7 mouse cellular contexts compared by ENCODE assay signal in the genomic region with DNA sequence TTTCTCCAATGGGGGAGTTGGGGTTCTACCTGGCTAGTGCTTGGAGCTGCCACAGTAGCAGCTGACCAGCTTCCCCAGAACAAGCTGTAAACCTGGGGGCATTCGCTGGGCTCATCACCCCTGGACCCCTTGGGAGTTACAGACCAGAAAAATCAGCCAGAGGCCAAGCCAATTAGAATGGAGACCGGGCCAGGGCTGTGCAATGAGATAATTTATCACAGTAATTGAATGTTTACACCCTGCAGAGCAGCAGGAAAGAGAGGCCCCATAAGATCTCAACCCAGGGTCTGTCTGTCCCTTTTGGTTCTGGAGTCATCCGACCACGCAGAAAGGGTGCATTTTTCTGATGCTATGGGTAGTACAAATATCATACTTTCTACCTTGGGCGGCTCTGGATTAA. TPM values are rescaled to one million over a fixed set of nuclear protein-coding genes. Genes with fewer than 3 reads are reported as not detected.
A peak's percentile ranks its signal among the peaks of the same experiment; 100 is the strongest.
DNase-seq lines count a peak whose midpoint lies in the region; ATAC-seq and TF ChIP-seq lines count a peak whose summit lies in the region.

No protein-coding gene starts in this region.

- peaks cover 50% of the 10 kb centered on the region for H3K36me3 ChIP-seq in megakaryocyte, embryonic 14.5 days (replicated peaks; ENCODE audit: low read length)
- peaks cover 20% of the 10 kb centered on the region for H3K36me3 ChIP-seq in forebrain, embryonic 10.5 days (replicated peaks)
- no peaks in the 10 kb centered on the region for H3K36me3 ChIP-seq in limb, embryonic 14.5 days (ENCODE audit: control insufficient read depth, insufficient read depth, low read length)
- H3K36me3 ChIP-seq in stomach, embryonic 16.5 days (ENCODE audit: control insufficient read depth, insufficient read depth, low read length), result no peaks in the 10 kb centered on the region

- H3K4me3 ChIP-seq in megakaryocyte, embryonic 14.5 days (replicated peaks), result peak overlapping the region; percentile 96
- H3K4me3 ChIP-seq in forebrain, embryonic 10.5 days, result peak overlapping the region; percentile 85
- H3K4me3 ChIP-seq in limb, embryonic 14.5 days (replicated peaks; ENCODE audit: low read length), result peak overlapping the region; percentile 81
- peak overlapping the region; percentile 79 for H3K4me3 ChIP-seq in stomach, embryonic 16.5 days (replicated peaks; ENCODE audit: low read length)

- peaks cover 85% of the 10 kb centered on the region for H3K4me1 ChIP-seq in megakaryocyte, embryonic 14.5 days
- peaks cover 99% of the 10 kb centered on the region for H3K4me1 ChIP-seq in forebrain, embryonic 10.5 days
- peaks cover 59% of the 10 kb centered on the region for H3K4me1 ChIP-seq in limb, embryonic 14.5 days (ENCODE audit: control insufficient read depth, insufficient read depth, low read length)
- peaks cover 76% of the 10 kb centered on the region for H3K4me1 ChIP-seq in stomach, embryonic 16.5 days (ENCODE audit: control insufficient read depth, insufficient read depth, low read length)

- DNase-seq in forebrain, embryonic 10.5 days (ENCODE audit: extremely low spot score, low spot score), result no peak
- DNase-seq in limb, embryonic 14.5 days (ENCODE audit: low spot score), result no peak
- DNase-seq in thymus, postnatal 36 days, result no peak

- H3K9me3 ChIP-seq in megakaryocyte, embryonic 14.5 days, result peaks cover under 1% of the 10 kb centered on the region; the same call in 1 of the 2 replicates
- H3K9me3 ChIP-seq in forebrain, embryonic 10.5 days, result peaks cover 1% of the 10 kb centered on the region; the same call in 1 of the 2 replicates
- H3K9me3 ChIP-seq in limb, embryonic 14.5 days (ENCODE audit: control insufficient read depth, low read length), result no peaks in the 10 kb centered on the region
- no peaks in the 10 kb centered on the region for H3K9me3 ChIP-seq in stomach, embryonic 16.5 days (replicated peaks; ENCODE audit: control insufficient read depth, low read length)

- no peak for TF ChIP-seq POLR2A in limb, embryonic 14.5 days (IDR thresholded peaks at IDR 0.05; ENCODE audit: borderline replicate concordance, extremely low read depth, insufficient read depth, insufficient read length)

- ATAC-seq in megakaryocyte, adult 5-6 weeks (ENCODE audit: poor library complexity, severe bottlenecking), result no peak
- ATAC-seq in limb, embryonic 14.5 days (ENCODE audit: low FRiP score, low read depth), result no peak
- ATAC-seq in stomach, embryonic 16.5 days (ENCODE audit: insufficient read depth, low FRiP score), result no peak
- no peak for ATAC-seq in frontal cortex, adult (ENCODE audit: low TSS enrichment)

- peak overlapping the region; percentile 96 for H3K27ac ChIP-seq in forebrain, embryonic 10.5 days
- no peak overlapping the region for H3K27ac ChIP-seq in limb, embryonic 14.5 days (replicated peaks; ENCODE audit: low read depth, low read length)
- H3K27ac ChIP-seq in stomach, embryonic 16.5 days (ENCODE audit: low read length), result peak overlapping the region; percentile 100

- peak overlapping the region; percentile 83; the same call in 1 of the 2 replicates for H3K9ac ChIP-seq in limb, embryonic 14.5 days (ENCODE audit: low read depth, low read length, severe bottlenecking)
- peak overlapping the region; percentile 97 for H3K9ac ChIP-seq in stomach, embryonic 16.5 days (ENCODE audit: low read length)

- peak overlapping the region; percentile 98 for H3K4me2 ChIP-seq in limb, embryonic 14.5 days (replicated peaks; ENCODE audit: low read depth, low read length, severe bottlenecking)
- H3K4me2 ChIP-seq in stomach, embryonic 16.5 days (ENCODE audit: low read depth, low read length), result peak overlapping the region; percentile 94

- 27% methylated on average over 5 of the region's 5 CpGs for WGBS in forebrain, embryonic 10.5 days
- 13% methylated on average over 5 of the region's 5 CpGs for WGBS in limb, embryonic 14.5 days
- 30% methylated on average over 5 of the region's 5 CpGs for WGBS in stomach, embryonic 16.5 days

- no peaks in the 10 kb centered on the region for H3K27me3 ChIP-seq in megakaryocyte, embryonic 14.5 days (replicated peaks)
- no peaks in the 10 kb centered on the region for H3K27me3 ChIP-seq in forebrain, embryonic 10.5 days (ENCODE audit: poor library complexity, severe bottlenecking)
- H3K27me3 ChIP-seq in limb, embryonic 14.5 days (ENCODE audit: control insufficient read depth, insufficient read depth, low read length), result no peaks in the 10 kb centered on the region
- no peaks in the 10 kb centered on the region for H3K27me3 ChIP-seq in stomach, embryonic 16.5 days (ENCODE audit: control insufficient read depth, insufficient read depth, low read length)

RNA-seq across cellular contexts. Expression of a gene that starts 26.9 kb away (rescaled TPM):
- polyA plus RNA-seq in megakaryocyte, embryonic 14.5 days (2012; ENCODE audit: insufficient read depth, low replicate concordance), result 9.8 and 10.1 TPM in 2 replicates
- 24.6 and 27.0 TPM in 2 replicates for total RNA-seq in megakaryocyte, adult 5-6 weeks (2015)
- 17.0 and 25.0 TPM in 2 replicates for total RNA-seq in megakaryocyte, adult 5-6 weeks (2017)
- polyA plus RNA-seq in forebrain, embryonic 10.5 days (2016; fragmentation: Nextera tagmentation; extraction: Ambion mirVana), result 7.0 and 8.7 TPM in 2 replicates
- polyA plus RNA-seq in limb, embryonic 14.5 days (2012; rRNA removed), result 14.4 and 18.1 TPM in 2 replicates
- 10.5 and 11.8 TPM in 2 replicates for polyA plus RNA-seq in limb, embryonic 14.5 days (2014; fragmentation: Nextera tagmentation; extraction: Ambion mirVana)
- polyA plus RNA-seq in stomach, embryonic 16.5 days (2015; fragmentation: Nextera tagmentation; extraction: Ambion mirVana), result 8.7 and 9.4 TPM in 2 replicates

RNA-seq across cellular contexts. Expression of a gene that starts 43.5 kb away (rescaled TPM):
- 0.04 TPM in 1 of 2 replicates, not detected in the other for polyA plus RNA-seq in megakaryocyte, embryonic 14.5 days (2012; ENCODE audit: insufficient read depth, low replicate concordance)
- total RNA-seq in megakaryocyte, adult 5-6 weeks (2015), result 0.32 and 0.65 TPM in 2 replicates
- 0.16 and 0.73 TPM in 2 replicates for total RNA-seq in megakaryocyte, adult 5-6 weeks (2017)
- polyA plus RNA-seq in forebrain, embryonic 10.5 days (2016; fragmentation: Nextera tagmentation; extraction: Ambion mirVana), result 1.3 and 1.8 TPM in 2 replicates
- polyA plus RNA-seq in limb, embryonic 14.5 days (2012; rRNA removed), result 0.24 and 0.39 TPM in 2 replicates
- 0.55 and 0.83 TPM in 2 replicates for polyA plus RNA-seq in limb, embryonic 14.5 days (2014; fragmentation: Nextera tagmentation; extraction: Ambion mirVana)
- polyA plus RNA-seq in stomach, embryonic 16.5 days (2015; fragmentation: Nextera tagmentation; extraction: Ambion mirVana), result 0.70 and 0.71 TPM in 2 replicates
